Mouse (Mus musculus): Measurements from ENCODE around the gene D930020B18Rik.

Gene D930020B18Rik

GRCm38 (mm10) chr10:121703619-121704018 lies 62.2 kb downstream of the D930020B18Rik start:
- peak; percentile 93 for DNase-seq (ENCODE audit: low read depth, low spot score)

GRCm38 (mm10) chr10:121704871-121705270 lies 63.5 kb downstream of the D930020B18Rik start:
- DNase-seq (ENCODE audit: low read depth, low spot score): no peak

- no peak for DNase-seq (ENCODE audit: low read depth, low spot score)
These were observed 64.2 kb downstream of the D930020B18Rik start for GRCm38 (mm10) chr10:121705399-121706163.

GRCm38 (mm10) chr10:121716862-121717261 lies 75.5 kb downstream of the D930020B18Rik start:
- no peak for DNase-seq (ENCODE audit: low read depth, low spot score)

- no peak for DNase-seq (ENCODE audit: low read depth, low spot score)
These were observed 77.7 kb downstream of the D930020B18Rik start for GRCm38 (mm10) chr10:121718896-121719585.

GRCm38 (mm10) chr10:121720701-121721100 lies 79.3 kb downstream of the D930020B18Rik start:
- DNase-seq (ENCODE audit: low read depth, low spot score): no peak

- no peak for DNase-seq (ENCODE audit: low read depth, low spot score)
These were observed 85.1 kb downstream of the D930020B18Rik start for GRCm38 (mm10) chr10:121726505-121726904.

- DNase-seq (ENCODE audit: low read depth, low spot score): no peak
These were observed 85.8 kb downstream of the D930020B18Rik start for GRCm38 (mm10) chr10:121727151-121727550.

- DNase-seq (ENCODE audit: low read depth, low spot score): no peak
These were observed 86.8 kb downstream of the D930020B18Rik start for GRCm38 (mm10) chr10:121728226-121728625.

GRCm38 (mm10) chr10:121731048-121731725 lies 89.8 kb downstream of the D930020B18Rik start:
- DNase-seq (ENCODE audit: low read depth, low spot score): no peak

- DNase-seq (ENCODE audit: low read depth, low spot score): no peak
These were observed 91.2 kb downstream of the D930020B18Rik start for GRCm38 (mm10) chr10:121732542-121732941.

GRCm38 (mm10) chr10:121737256-121737655 lies 95.9 kb downstream of the D930020B18Rik start:
- DNase-seq (ENCODE audit: low read depth, low spot score): no peak

- DNase-seq (ENCODE audit: low read depth, low spot score): peak; percentile 59
These were observed 98.4 kb downstream of the D930020B18Rik start, which contains the start of gene BC048403 for GRCm38 (mm10) chr10:121739548-121740505. BC048403 (plus strand) TSS chr10:121739937.

- no peak for DNase-seq (ENCODE audit: low read depth, low spot score)
These were observed 100.9 kb downstream of the D930020B18Rik start for GRCm38 (mm10) chr10:121742336-121742735.

All from skeletal muscle tissue, adult 2 months (tissue).